Mouse (Mus musculus) forebrain, embryonic 10.5 days (tissue): ENCODE measurements around the gene Fmn2. TPM values are rescaled to one million over a fixed set of nuclear protein-coding genes. Genes with fewer than 3 reads are reported as not detected.

Source experiments
- polyA plus RNA-seq: library from polyadenylated mRNA; unstranded; fragments of >200 nt; fragmentation: Nextera tagmentation; extraction: Ambion mirVana; gene quantifications from 2 replicates; pipeline ENCODE4 v1.2.1, GENCODE M21; 2016

Fmn2 gene
- polyA plus RNA-seq, 1 experiment from 2014 or later: 4.1 TPM

Other genes with a start within 250 kb of the Fmn2 start
- gene Olfr419, start 249.8 kb upstream of the Fmn2 start, polyA plus RNA-seq: not detected in 2 replicates
- gene Mptx1, start 171.3 kb upstream of the Fmn2 start, polyA plus RNA-seq: not detected in 2 replicates
- not detected in 2 replicates for gene Olfr417, start 136.7 kb upstream of the Fmn2 start, polyA plus RNA-seq
- gene Olfr248, start 110.8 kb upstream of the Fmn2 start, polyA plus RNA-seq: not detected in 2 replicates
- not detected in 2 replicates for gene Olfr414, start 77.8 kb upstream of the Fmn2 start, polyA plus RNA-seq
- not detected in 2 replicates for gene Olfr220, start 59.7 kb upstream of the Fmn2 start, polyA plus RNA-seq